Mouse (Mus musculus) cerebellum, adult 11-12 months (tissue): ENCODE measurements around the gene Eif3d.

Source experiments
- DNase-seq: peaks from one replicate; pipeline ENCODE4 v3.0.0; 2022

Gene Eif3d

GRCm38 (mm10) chr15:77916851-77917544, 53.6 kb downstream of the Eif3d start:
- peak; percentile 89 for DNase-seq

- DNase-seq = no peak
Measured at GRCm38 (mm10) chr15:77915287-77915686, 55.3 kb downstream of the Eif3d start.

- no peak for DNase-seq
Measured at GRCm38 (mm10) chr15:77914507-77914906, 56.1 kb downstream of the Eif3d start.

GRCm38 (mm10) chr15:77913054-77913453, 57.6 kb downstream of the Eif3d start:
- no peak for DNase-seq

GRCm38 (mm10) chr15:77912585-77912984, 58.0 kb downstream of the Eif3d start:
- no peak for DNase-seq

GRCm38 (mm10) chr15:77912048-77912447, 58.6 kb downstream of the Eif3d start:
- no peak for DNase-seq

GRCm38 (mm10) chr15:77911065-77911464, 59.5 kb downstream of the Eif3d start:
- no peak for DNase-seq
